Mouse (Mus musculus) cerebellum, postnatal 4 days (tissue): ENCODE results near the gene Agrp.
"Not testable (repeated sequence)": the region's sequence is repeated elsewhere in the genome, so short reads cannot be mapped to it uniquely, and the experiment has no call there.

Experiments
- DNase-seq, 2 experiments: peaks; one replicate each; pipeline ENCODE4 v3.0.0; 2022; ENCODE audit warnings: low spot score in 2 of 2, mixed read lengths in 1 of 2

The Agrp gene

GRCm38 (mm10) chr8:105622421-105622920 lies 14.7 kb downstream of the Agrp start:
- peak; percentile 90 to 97 for DNase-seq

GRCm38 (mm10) chr8:105621841-105622240 lies 15.4 kb downstream of the Agrp start:
- peak in 1 of 2 experiments; percentile 26 for DNase-seq

- DNase-seq = no peak
Measured at GRCm38 (mm10) chr8:105620946-105621720, 16.1 kb downstream of the Agrp start.

GRCm38 (mm10) chr8:105620211-105620610 lies 17.0 kb downstream of the Agrp start:
- DNase-seq = no peak

GRCm38 (mm10) chr8:105618892-105619591 lies 18.2 kb downstream of the Agrp start:
- no peak for DNase-seq

- no peak for DNase-seq
Measured at GRCm38 (mm10) chr8:105618279-105618634, 18.9 kb downstream of the Agrp start.

- DNase-seq = no peak
Measured at GRCm38 (mm10) chr8:105617451-105618278, 19.5 kb downstream of the Agrp start.

- no peak for DNase-seq
Measured at GRCm38 (mm10) chr8:105615942-105616341, 21.3 kb downstream of the Agrp start.

- peak in 1 of 2 experiments; percentile 16 for DNase-seq
Measured at GRCm38 (mm10) chr8:105613830-105614511, 23.2 kb downstream of the Agrp start.

- no peak for DNase-seq
Measured at GRCm38 (mm10) chr8:105613037-105613436, 24.2 kb downstream of the Agrp start.

GRCm38 (mm10) chr8:105611836-105612235 lies 25.4 kb downstream of the Agrp start:
- DNase-seq = no peak

- no peak for DNase-seq
Measured at GRCm38 (mm10) chr8:105609771-105610170, 27.4 kb downstream of the Agrp start.

GRCm38 (mm10) chr8:105609355-105609754 lies 27.8 kb downstream of the Agrp start:
- DNase-seq = no peak

- DNase-seq = peak in 1 of 2 experiments; percentile 24
Measured at GRCm38 (mm10) chr8:105607684-105608083, 29.5 kb downstream of the Agrp start.

GRCm38 (mm10) chr8:105607062-105607461 lies 30.1 kb downstream of the Agrp start:
- DNase-seq = no peak

- DNase-seq = peak; percentile 72 to 81
Measured at GRCm38 (mm10) chr8:105606189-105607023, 30.8 kb downstream of the Agrp start.

- DNase-seq = peak in 1 of 2 experiments; percentile 36
Measured at GRCm38 (mm10) chr8:105605491-105606188, 31.6 kb downstream of the Agrp start.

GRCm38 (mm10) chr8:105604804-105605381 lies 32.3 kb downstream of the Agrp start, which contains the start of gene Ripor1:
TSS of gene Ripor1 (plus strand) at chr8:105605255.
- DNase-seq = peak; percentile 64 to 84

- DNase-seq = not testable (repeated sequence)
Measured at GRCm38 (mm10) chr8:105602540-105602939, 34.7 kb downstream of the Agrp start.
